Mouse (Mus musculus) thymus, postnatal 10 days (tissue): ENCODE data around the gene Cib3.
A peak's percentile ranks its signal among the peaks of the same experiment; 100 is the strongest.

Source experiments
- DNase-seq, 2 experiments: peaks; one replicate each; pipeline ENCODE4 v3.0.0; 2021; ENCODE audit warnings: low spot score in 2 of 2

The Cib3 gene

DNA sequence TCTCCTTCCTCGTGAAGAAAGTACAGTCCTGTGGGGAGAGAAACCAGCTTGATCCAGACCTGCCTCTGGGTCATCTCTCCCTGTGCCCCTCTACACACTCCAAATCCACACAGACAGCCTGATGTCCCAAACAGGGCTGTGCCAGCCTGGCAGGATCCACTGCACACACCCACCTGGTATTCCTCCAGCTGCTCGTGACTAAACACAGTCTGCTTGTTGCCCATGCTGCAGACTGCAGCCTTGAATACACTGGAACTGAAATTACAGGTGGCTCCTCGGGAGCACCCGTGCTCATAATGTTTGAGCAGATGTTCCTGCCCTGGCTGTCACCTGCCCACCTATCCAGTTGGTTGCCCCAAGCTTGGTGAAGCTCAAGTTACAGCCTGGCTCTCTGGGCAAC, at the start of gene Cib3:
Gene Cib3 (minus strand): TSS at position 87 of the 400 bp plus-strand sequence.
- no peak for DNase-seq

DNA sequence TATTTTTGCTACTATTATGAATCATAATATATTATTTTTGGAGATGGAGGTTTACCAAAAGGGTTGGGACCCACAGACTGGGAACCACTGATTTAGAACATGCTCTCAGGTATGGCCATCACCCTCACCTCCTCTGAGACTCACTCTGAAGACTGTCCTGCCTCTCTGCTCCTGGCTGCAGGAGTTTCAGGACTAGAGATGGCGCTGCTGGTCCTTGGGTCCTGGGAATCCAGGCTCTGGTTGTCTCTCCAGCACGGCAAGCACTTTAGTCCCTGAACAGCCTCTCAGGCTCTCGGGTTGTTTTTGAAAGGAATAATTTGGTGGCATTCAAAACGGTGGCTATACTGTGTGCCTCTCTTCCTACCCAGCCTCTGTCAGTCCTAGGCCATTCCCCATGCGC, 49.2 kb upstream of the Cib3 start:
- DNase-seq: no peak

DNA sequence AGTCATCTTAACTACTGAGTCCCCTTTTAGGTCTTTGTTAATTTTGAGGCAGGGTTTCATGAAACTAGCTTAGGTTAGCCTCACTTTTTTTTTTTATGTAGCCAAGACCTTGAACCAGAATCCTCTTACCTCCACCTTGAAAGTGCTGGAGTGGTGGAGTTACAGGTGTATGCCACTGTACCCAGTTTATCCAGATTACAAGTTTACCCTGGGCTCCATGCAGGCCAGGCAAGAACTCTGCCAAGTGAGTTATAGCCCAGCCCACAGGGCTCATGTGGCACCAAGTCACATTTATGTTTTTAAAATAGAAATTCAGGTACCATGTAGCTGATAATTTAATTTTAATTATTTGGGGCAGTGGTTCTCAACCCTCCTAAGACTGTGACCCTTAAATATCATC, 48.8 kb upstream of the Cib3 start:
- DNase-seq: no peak

DNA sequence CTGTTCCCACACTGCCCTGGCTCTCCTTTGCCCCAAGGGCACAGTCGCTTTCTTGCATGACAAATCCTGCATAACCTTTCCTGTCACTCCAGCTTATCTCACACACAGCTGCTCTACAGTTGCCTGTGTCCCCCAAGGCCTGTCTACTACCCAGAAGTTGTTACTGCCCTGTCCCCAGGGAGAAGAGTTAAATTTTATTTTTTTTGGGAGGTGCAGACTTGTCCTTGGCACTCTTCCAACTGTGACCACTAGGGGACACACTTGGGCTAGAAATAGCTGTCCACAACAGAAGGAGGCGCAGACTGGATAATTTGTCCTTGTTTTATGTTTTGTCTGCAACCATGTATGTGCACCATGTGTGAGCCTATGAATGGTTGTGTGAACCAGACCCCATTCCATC, 48.4 kb upstream of the Cib3 start:
- peak; percentile 56 to 83 for DNase-seq

DNA sequence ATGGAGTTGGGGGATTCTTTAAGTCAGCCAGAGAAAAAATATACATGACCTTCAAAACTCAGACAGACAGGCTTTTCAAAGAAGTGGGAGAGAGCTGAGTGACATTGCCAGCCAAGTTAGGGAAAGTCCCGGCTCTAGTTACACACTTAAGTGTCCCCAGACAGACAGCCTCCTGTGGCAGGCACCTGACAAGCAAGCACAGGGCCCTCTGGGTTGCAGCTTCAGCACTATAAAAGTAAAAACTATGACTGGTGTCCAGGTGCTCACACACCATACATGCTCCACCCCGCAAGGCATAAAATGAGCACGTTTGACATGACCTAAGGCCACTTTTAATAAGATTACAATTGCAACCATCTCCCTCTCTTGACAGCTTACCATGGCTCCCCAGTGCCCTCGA, 47.9 kb upstream of the Cib3 start:
- DNase-seq: no peak

DNA sequence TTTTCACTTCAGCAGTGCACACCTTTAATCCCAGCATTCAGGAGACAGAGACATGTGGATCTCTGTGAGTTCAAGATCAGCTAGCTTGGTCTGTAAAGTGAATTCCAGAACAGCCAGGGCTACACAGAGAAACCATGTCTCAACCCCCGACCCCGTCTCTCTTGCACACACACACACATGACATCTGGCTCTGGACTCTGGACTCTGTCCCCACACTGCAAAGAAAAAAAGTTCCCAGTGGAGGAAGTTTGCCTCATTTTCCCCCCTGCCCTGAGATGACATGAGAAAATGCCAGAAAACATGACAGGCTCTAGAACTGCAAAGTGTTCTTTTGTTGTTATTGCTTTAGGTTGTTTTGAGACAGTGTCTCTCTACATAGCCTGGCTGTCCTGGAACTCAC, 47.2 kb upstream of the Cib3 start:
- DNase-seq: no peak

DNA sequence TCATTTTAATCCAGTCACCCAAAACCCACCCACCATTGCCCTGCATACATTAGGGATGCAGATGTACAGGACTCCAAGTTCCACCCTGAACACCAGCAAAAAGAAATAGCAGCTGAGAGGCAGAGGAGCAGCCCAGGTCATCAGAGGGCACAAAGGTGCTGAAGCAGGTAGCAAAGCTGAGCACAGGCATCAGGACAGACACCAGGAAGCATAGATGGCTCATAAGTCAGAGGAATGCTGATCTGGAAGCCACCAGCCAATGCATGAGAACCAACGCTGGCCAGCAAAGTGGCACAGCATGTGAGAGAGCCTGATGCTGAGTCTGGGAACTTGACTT, 45.2 kb upstream of the Cib3 start:
- DNase-seq: no peak

DNA sequence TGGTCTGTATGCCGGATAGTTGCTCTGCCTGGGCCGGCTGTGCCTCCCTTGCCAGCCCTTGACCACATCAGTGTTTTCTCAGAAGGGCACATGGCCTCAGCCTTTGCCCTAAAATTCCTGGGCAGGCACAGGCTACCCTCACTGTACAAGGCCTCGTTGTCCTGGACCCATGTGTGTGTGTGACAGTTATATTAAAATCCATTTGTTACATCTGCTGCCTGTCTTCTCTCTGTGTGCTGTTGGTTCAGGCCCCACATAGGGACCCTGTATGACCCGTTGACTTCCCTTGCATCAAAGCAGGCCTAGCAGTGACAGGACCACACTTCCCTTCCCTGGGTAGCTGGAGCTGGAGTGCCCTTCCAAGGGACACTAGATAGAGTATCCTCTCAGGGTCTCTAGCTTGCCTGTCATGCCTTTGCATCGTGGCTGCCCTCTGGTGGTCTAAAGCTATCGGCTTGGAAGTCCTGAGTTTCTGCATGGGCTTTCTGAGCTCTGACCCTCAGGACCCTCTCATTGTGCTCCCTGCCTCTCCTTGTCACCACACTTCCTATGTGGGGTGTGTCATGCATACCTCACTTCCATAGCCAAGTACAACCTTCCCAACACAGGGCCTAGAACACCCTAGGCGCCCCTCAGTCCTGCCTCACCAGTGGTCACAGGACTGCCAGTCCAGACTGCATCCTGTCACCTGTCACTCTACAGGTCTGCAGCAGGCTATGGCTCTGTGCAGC, 44.7 kb upstream of the Cib3 start:
- DNase-seq: peak in 1 of 2 experiments; percentile 57

DNA sequence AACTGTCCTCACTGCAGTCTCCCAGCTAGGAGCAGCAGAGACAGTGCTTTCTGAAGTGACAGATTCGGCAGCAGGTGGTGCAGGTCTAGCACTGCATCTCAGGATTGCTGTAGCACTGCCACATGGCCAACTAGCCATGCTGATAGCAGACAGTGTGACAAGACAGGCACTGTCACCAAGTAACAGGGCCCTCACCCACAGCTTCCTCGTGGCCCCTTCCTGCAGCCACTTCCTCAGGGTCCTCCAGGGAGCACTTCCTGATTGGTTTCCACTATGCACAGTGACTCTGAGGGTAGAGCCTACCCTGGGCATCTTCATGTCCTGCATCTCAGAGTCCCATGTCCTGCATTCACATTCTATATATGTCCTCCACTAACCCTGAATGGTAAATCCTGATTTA, 32.0 kb upstream of the Cib3 start:
- DNase-seq: no peak

DNA sequence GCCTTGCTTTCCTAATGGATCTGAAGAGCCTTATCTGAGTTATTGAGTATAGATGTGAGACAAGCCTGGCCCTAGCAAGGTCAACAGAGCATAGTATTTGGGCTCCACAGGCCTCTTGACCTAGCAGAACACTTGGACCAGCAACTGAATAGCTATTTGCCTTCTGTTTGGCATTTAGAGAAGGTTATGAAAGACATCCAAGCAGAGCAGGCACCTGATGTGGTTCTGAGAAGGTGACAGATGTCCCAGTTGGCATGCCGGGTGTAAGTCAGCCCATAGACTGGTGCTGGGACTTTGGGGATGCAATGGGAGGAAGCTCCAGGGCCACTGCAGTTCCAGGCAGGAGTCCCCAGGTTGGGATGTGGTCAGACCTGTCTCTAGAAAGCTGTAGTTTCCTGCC, 29.6 kb upstream of the Cib3 start:
- DNase-seq: no peak

DNA sequence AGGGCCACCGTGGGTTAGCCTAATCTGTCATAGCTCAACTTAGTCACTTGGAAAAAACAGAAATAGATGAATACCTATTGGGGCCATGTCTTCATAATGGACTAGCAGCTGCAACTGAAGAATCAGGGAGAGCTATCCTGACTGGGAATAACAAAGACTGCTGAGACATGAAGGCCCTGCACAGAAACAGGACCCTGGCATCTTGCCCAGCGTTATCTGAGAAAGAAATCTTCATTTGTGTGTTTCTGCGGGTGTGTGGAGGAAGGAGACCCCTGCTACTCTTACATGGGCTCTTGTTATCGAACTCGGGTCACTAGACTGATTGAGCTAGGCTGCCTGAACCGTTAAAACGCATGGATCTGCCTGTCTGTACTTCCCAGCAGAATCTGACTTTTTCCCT, 28.3 kb upstream of the Cib3 start:
- DNase-seq: no peak

DNA sequence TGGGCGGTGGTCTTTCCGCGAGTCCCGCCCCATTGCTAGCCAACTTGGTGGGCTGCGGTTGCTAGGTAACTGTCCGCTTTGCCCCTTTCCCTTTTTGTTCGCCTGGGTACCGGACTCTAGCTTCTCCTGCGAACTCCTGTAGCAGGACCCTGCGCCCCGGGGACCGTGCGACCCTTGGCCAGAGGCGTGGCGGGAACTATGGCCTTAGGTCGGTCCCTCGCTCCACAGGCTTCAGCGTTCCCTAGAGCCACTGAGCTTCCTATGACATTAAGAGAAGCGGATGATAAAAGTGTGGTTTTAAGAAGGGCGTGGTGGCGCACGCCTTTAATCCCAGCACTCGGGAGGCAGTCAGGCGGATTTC, 27.7 kb upstream of the Cib3 start:
- no peak for DNase-seq

DNA sequence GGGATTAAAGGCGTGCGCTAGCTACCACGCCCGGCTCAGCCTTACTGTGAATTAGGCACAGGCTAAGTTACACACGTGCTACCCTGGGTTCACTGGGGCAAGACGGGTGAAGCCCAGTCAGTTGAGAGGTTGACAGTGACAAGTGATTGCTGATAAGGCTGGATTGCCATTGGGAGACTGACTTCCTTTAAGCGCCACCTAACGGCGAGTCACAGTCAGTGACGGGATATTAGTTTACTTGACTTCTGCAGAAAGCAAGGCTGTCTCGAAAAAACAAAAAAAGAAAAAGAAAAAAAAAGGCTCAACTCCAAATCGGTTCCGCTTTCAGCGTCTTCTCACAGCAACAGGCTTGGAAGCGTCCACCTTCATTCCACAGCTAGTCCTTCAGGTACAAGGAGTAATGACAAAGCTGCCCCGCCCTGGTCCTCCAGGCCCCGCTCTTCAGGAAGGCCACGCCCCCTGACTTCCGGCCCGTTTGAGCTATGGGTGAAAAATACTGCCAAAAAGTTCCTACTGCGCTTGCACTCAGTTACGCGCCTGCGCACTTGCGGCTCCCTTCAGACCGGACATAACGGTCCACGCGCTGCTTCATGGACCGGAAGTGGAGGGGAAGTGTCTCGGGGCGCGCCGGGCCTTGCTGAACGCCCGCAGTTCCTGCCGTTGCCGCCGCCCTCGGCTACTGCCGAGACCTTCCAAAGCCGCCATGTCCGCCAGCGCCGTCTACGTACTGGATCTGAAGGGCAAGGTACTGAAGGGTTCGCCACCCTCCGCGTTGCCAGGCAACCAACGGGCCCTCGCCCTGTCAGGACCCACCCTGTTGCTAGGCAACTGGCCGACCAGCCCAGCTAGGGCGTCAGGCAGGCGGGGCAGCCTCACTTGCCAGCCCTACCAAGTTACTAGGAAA, 27.1 kb upstream of the Cib3 start, which contains the start of gene Ap1m1:
Gene Ap1m1 (plus strand): TSS at position 520 of the 904 bp plus-strand sequence.
- DNase-seq: peak; percentile 97 to 98

DNA sequence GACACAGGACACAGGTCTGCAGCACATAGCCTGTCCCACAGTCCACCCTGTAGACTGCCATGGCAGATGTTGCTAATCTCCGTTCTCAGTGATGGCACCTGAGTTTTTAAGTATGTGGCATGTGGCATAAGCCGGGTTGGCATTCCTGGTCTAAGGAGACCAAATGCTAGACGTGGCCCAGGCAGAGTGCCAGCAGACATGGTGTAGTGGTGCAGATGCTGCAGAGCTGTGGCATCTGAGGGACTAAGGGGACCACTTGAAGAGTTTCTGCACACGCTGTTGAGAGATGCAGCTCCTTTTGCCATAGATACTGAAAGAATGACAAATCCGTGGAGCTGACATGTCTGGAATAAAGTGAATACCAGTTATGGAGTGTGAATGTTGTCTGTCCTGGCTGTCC, 10.0 kb upstream of the Cib3 start:
- no peak for DNase-seq

DNA sequence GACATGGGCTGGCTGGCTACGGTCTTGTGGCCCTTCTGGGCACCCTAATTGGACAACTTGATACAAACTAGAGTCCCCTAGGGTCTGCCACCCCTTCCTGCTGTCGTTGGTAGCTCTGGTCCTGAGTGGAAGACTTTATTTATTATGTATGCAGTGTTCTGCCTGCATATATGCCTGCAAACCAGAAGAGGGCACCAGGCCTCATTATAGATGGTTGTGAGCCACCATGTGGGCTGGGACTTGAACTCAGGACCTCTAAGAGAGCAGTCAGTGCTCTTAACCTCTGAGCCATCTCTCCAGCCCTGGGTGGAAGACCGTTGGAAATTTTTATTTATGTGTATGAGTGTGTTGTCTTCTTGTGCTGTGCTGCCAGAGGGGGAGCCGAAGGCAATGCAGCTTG, 8.1 kb upstream of the Cib3 start:
- no peak for DNase-seq

DNA sequence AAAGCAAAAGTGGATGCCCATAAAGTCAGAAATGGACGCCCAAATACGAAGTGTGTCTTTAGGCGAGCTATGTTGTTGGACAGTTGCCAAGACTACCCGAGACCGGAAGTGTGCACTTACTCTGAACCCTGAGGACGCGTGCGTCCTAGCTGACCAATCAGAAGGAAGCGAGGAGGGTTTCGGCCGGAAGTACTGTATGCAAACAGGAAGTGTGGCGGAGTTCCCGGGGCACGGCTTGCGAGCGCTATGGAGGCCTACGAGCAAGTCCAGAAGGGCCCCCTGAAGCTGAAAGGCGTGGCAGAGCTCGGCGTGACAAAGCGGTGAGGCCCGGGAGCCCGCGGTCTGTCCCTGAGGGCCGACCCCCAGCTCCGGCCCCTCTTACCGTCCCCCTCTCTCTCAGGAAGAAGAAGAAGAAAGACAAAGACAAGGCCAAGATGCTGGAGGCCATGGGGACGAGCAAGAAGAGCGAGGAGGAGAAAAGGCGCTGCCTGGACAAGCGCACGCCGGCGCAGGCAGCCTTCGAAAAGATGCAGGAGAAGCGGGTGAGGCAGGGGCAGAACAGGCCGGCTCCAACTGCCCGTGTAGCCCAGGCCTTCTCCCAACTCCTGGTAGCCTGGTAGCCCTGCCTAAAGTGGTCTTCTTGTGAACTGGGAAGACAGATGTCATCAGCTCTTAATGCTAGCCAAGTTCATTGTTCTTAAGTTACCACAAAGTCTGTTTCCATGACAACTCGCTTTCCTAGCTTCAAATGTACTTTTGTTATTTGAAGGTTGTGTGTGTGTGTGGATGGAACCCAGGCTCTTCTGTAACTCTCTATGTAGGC, 7.1 kb upstream of the Cib3 start, which contains the start of gene Fam32a:
Gene Fam32a (plus strand): TSS at position 190 of the 823 bp plus-strand sequence.
- DNase-seq: peak; percentile 81 to 83

DNA sequence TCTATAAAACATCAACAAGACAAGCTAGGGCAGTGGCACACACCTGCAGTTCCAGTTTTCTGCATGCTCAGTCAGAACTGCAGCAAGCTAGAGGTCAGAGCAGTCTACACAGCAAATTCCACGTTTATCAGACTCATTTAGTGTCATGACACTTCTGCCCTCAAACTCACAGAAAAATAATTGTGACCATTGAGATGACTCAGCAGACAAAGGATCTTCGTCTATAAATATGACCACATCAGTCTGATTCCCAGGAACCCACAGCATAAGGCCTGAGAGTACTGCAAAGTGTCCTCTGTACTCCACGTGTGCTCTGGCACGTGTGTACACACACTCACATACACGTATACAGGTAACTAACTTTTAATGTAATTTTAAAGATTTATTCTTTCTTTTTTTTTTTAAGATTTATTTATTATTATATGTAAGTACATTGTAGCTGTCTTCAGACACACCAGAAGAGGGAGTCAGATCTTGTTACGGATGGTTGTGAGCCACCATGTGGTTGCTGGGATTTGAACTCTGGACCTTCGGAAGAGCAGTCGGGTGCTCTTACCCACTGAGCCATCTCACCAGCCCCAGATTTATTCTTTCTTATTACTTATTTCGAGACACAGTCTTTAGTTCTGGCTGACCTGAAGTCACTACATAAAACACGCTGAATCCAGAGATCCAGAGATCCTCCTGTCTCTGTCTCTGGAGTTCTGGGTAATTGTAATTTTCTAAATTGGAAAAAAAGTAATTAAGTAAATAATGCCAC, 6.3 kb upstream of the Cib3 start:
- DNase-seq: no peak

DNA sequence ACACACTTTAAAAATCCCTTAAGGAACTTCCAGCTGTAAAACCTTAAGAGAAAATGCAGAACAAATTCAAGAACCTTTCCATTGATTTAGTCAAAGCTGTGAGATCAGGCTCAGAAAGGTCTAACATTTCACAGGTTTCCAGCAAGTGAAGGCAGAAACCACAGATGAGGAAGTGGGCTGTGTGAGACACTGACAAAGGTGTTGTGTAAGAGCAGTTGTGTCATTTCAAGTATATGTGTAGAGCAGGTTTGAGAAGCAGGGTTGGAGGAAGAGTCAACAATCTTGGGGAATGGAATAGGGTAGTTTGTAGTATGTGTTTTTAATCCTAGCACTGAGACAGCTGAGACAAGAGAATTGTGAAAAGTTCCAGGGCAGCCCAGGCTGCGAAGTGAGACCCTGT, 3.2 kb upstream of the Cib3 start:
- no peak for DNase-seq

DNA sequence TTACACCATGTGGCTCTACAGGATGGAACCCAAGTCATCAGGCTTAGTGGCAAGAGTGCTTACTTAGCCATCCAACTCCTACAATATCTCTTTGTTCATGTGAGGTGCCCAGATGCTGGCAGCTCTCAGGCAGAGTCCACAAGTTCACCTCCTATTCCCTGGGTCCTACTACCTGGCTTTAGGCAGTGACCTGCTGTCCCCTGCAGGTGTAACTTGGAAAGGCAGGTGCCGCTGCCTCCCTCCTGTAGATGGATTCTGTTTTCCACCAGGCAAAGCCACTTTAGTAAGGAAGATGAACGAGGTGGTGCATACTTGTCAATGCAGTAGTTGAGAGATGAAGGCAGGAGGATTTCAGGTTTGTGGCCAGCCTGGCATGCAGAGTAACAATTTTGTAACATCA, 2.4 kb upstream of the Cib3 start:
- peak in 1 of 2 experiments; percentile 27 for DNase-seq

DNA sequence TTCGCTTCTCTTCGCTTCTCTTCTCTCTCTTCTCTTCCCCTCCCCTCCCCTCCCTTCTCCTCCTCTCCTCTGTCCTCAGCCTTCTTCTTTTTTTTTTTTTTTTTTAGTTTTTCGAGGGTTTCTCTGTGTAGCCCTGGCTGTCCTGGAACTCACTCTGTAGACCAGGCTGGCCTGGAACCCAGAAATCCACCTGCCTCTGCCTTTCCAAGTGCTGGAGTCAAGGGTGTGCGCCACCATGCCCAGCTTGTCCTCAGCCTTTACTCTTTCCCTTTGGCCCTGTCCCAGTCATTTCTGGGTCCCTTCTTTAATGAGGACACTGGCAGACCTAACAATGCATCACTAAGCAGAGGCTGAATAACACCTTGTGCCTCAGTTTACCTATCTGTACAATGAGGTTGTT, 899 bp upstream of the Cib3 start, which contains the start of gene Gm11034:
Gene Gm11034 (minus strand): TSS at position 101 of the 400 bp plus-strand sequence.
- no peak for DNase-seq

DNA sequence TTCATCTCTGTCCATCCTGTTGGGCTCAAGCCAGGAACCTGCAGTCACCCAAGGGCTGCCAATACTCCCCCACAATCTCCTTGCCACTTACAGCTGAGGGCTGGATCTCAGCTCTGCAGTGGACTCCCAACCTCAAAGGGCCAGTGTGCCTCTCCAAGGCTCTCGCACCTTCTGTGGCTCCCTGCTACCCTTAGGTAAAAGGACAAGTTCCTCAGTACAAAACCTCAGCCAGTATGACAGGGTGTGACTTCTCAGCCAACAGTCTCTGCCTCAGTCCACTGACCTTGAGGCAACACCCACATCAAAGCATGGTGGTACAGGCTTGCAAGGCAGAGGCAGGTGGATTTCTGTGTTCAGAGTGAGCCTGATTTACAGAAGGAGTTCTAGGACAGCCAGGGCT, 791 bp downstream of the Cib3 start:
- DNase-seq: no peak
